Mouse (Mus musculus) R1 (cell line): Measurements from ENCODE around the gene Wwc2.
"Not testable (repeated sequence)": the region's sequence is repeated elsewhere in the genome, so short reads cannot be mapped to it uniquely, and the experiment has no call there.

Source experiments
- DNase-seq: peaks from one replicate; pipeline ENCODE4 v3.0.0-alpha.2; 2018; ENCODE audit warnings: low read depth, low spot score

Gene Wwc2

DNA sequence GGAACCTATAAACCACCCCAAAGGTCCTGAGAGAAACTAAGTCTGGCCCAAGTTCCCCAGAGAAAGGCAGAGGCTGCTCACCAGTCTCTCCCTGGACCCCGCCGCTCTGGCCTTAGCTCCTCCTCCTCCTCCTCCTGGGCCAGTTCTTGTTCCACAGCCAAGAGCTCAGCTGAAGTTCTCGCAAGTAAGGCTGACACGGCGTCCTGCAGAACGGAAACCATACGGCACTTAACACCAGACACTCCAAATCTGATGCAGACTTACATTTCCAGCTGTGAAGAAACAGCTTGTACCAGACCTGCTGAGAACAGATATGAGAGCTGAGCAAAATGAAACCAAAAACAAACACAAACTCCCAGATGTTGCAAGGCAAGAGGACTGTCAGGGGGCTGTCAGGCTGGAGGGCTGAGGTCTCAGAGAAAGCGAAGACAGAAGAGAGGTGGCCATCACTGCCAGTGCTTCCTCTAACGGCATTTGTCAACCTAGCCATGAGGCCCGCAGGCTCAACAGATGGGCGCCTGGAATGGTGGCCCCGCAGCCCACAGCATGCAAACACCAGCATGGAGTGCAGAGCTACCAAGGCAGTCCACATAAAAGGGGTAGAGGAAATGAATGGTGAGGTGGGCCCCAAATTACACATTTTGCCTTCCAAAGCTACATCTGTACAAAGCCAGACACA lies 138.8 kb downstream of the Wwc2 start:
- DNase-seq = no peak

DNA sequence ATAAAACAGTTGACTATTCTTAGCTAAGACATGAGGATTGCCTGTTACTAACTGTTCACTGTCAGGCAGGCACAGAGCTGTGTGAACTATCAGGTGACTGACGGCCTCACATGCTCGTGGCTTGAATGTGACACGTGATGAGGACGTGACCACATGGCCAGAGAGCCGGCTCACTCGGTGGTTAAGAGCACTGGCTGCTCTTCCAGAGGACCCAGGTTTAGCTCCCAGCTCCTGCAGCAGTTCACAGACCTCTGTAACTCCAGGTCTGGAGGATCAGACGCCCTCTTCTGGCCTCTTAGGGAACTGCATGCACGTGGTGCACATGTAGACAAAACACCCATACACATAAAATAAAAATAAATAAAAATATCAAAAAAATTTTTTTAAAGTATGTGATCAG lies 140.9 kb downstream of the Wwc2 start:
- DNase-seq = peak; percentile 76

DNA sequence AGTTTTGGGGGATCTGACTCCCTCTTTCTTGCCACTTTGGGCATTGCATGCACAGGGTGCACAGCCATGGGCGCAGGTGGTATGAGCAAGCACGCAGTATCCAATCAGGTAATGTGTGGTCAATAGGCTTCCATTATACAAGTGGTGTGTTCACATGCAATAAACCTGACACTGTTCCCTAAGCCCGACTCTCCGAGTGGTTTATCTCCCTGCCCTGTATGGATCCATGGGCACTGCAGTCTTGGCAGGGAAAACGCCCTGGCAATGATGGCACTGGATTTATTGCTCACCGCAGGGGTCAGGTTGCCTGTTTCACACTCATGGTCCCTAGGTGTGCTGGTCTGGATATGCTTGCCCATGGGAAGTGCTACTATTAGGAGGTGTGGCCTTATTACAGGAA lies 142.8 kb downstream of the Wwc2 start:
- DNase-seq = no peak

DNA sequence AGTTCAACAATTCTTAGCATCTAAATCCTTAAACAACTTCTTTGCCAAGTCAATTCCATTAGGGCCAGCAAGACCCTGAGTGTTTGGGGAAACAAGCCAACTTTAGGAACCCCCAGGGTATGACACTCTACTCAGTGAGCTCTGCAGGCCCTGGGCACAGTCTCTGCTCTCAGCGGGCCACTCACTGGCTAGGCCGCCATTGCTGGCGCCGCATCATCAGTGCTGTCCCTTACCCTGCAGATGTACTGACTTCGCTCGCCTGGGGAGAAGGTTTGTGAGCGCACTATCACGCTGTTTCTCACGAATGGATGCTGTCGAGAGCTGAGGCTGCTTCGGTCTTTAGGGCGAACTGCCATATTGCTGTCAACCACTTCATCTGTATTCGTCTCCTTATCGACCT lies 143.6 kb downstream of the Wwc2 start:
- no peak for DNase-seq

DNA sequence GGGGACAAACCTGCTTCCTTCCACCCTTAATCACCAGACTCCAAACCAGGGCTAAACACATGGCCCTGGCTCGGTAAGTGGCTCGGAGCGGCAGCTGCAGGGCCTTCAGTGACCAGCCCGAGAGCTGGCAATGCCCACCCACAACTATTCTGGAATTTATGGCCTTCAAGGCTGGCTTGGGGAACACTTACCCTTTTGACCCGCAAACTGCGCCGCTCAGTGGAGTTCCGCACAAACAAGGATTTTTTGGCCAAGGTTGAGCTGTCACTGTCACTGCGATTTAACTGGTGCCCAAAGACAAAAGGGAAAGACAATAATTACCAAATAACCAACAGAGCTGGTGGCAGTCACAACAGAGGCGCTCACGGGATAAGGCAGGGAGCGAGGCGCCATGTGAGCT lies 144.8 kb downstream of the Wwc2 start:
- no peak for DNase-seq

DNA sequence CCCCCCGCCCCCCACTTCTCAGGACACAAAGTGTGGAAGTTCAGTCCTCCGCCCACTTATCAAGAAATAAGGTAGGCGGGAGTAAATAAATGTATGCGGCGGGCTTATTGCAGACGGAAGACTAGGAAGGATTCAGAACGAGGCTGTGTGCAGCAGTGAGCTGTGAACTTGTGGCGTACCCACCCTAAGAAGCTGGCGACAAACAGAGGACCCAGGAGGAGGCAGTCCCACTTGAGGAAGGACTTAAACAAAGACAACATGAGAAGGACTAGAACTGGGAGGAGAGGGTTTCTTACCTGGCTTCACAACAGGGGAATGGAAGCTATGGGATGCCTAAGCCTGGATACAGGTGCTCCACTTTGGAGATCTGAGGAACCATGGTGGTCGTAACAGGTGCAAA lies 147.1 kb downstream of the Wwc2 start:
- DNase-seq = no peak

DNA sequence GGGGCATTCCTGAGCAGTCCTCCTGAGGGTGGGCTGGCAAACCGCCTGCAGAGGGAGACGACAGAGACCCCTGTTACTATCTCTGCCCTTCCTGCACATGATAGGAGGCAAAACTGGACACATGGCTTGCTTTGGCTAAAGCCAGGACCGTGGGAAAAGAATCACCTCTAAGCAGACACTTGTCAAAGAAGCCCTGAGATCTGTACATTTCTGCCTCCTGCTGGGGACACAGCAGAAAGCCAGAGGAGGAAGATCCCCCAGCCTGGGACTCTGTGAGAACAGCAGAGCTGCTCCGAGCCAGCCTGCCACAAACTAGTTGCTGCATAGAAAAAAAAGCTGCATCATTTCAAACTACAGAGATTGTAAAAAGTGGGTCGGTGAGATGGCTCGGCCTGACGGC lies 147.7 kb downstream of the Wwc2 start:
- DNase-seq = peak; percentile 72

DNA sequence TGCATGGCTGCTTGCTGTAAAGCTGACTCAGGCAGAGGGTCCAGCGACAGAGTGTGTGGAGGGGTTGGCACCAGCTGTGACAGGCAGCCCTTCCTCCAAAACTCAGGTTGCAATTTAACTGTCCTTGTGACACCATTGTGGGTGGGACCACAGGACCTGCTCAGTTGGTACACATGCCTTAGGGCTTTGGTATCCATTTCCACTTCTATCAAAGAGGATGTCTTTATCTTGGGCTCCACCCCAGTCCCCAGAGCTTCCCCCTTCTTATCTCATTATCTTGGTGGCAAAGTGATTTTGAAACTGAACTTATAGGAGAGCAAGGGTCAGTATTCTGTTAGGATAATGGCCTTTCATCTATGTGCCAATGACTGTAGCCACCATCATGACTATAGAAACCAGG lies 156.8 kb downstream of the Wwc2 start:
- DNase-seq = no peak

DNA sequence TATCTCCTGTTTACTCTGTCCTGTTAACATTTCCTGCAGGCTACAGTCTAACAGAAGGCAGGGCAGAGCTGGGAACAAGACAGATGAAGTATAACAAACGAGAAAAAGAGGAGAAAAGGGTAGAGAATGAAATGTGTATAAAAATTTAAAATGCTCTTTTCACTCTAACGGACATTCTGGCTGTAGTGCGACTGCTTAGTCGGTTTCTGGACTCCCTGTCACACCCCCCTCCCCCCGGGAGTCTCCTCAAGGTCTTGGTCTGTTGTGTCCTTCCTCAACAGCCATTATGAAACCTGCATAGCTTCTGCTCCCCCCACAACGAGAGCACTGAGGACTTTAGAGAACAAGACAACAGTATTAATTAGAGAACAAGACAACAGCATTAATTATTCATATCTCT lies 158.1 kb downstream of the Wwc2 start:
- DNase-seq = no peak

DNA sequence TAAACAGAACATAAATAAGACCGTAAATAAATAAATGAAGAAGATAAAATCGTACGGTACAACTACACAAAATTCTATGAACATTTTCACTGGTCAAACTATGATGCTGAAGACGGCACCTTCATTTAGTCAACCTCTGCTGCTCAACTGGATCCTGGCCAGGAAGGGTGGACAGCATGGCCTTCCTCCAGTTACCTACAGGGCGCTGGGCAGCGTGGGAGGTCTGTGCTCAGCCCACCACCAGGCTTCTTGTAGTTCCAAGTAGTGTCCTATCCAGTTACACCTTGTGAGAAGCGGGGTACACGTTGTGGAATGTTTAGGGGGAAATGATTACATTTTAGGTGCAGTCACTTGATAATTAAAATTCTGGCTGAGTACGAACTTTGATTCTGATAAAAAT lies 163.8 kb downstream of the Wwc2 start:
- DNase-seq = no peak

DNA sequence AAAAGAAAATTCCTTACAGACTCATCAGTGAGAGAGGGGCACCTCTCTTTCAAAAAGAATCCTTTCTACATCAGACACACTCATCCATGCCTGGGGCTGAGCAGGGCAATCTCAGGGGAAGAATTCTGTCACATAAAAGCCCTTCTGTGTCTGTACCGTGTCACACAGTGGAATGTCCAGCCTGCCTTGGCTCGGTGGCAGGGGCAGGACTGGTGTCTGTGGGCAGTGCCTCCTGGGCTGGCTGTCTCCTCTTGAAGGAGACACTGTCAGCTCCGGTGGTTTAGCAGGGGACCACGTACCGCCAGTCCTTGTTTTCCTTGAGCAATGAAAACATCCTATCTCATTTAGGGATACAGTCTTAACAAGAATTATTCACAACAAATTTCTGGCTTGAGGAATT lies 165.1 kb downstream of the Wwc2 start:
- DNase-seq = no peak

DNA sequence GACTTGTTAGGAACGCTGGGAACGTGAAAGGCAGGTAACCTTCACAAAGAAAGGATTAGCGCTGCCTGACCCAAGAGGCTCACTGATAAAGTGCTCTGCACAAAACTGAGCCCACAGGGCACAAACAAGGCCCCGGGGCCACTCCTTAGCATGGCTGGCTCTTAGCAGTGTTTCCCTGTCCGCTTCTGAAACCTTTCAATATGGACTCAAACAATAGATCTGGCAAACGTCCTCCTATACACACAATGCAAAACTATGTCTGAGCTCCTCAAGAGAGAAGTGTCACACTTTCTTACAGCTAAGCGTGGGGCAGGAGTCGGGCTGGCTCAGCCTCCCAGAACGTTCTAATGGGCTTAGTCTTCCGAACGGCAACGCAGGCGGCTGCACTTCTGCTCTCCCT lies 166.5 kb downstream of the Wwc2 start, which contains the start of gene Cldn22:
Gene Cldn22 (plus strand): TSS at position 301 of the 400 bp plus-strand sequence.
- DNase-seq = no peak

DNA sequence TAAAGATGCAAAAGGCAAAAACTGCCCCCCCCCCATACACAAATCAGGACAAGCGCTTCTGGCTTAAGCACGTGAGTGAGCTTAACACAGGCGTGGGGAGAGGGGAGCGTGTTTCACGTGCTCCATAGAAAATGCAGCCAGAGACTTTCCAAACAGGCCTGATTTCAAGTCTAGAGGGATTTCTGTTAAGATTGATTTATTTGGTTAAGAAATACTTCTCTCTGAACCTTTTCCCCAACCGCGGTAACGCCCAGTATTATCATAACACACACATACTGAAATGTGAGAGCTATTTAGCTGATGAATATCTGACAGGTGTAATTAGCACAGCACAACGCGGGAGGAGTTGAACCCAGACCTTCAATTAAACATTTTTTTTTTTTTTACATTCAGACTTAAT lies 166.9 kb downstream of the Wwc2 start:
- DNase-seq = no peak

DNA sequence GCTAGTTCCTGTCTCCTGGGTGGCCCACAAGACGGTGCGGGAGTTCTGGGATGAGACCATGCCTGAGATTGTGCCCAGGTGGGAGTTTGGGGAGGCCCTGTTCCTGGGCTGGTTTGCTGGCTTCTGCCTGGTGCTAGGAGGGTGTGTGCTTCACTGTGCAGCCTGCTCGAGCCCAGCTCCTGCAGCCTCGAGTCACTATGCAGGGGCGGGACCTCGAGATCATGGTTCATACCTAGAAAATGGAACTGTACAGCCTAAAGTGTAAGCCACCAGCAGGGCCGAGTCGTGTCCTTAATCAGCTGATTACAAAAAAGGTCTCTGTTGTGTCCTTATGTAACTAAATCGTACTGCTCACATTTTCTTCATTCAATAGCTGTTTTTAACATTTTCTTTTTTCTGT lies 168.2 kb downstream of the Wwc2 start:
- not testable (repeated sequence) for DNase-seq

DNA sequence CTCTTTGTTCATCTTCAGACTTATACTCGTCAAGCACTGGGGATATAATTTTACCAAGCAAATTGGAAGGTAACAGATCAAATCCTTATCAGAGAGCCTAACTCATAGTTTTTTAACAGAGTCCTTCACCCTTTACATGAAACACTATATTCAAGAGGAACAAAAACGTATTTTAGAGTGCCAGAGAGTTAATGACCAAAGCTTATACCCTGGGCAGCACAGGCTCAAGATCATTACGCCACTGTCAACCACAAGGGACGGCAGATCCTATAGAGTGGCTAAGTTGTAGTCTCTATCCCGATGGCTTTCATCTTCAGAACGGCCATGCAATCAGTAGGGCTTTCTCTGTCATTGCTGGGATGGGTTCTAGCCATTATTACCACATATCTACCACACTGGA lies 168.9 kb downstream of the Wwc2 start, which contains the start of gene Cldn24:
Gene Cldn24 (plus strand): TSS at position 301 of the 400 bp plus-strand sequence.
- no peak for DNase-seq

DNA sequence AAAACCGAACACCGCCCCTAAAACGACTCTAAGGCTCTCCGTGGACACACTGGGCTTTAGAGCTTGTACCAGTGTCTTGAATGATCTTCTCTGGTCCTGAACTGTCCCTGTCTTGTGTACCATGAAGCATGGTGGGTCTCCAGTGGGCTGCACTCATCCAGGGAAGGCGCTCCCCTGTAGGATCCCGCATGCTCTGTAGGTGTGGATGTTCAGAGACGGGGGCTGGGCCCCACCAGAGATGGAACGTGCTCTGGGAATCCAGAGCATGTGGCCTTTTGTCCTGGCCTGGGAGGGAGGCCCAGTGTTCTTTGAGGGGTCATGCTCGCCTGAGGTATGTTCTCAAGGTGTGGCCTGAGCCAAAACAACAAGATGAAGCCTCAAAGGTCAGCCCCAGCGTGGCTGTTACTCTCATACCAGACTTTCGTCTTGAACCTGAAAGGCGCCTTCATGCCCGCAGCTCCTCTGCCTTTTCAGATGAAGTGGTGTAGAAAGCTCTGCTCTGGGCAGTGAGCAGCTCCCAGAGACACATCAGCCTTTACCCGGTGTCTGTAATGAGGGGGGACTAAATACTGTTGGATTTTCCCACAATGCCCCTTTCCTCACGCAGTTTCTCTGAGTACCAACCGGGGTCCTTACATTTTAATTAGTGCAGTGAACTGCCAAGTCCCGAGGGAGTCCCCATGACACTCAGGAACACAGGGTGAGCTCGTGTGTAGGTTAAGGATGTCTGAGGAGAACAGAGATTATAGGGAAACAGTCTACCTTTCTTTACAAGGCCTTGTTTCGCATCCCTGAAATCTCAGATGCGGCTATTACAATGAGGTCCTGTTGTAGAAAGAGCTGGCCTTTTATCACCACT lies 169.6 kb downstream of the Wwc2 start:
- no peak for DNase-seq

DNA sequence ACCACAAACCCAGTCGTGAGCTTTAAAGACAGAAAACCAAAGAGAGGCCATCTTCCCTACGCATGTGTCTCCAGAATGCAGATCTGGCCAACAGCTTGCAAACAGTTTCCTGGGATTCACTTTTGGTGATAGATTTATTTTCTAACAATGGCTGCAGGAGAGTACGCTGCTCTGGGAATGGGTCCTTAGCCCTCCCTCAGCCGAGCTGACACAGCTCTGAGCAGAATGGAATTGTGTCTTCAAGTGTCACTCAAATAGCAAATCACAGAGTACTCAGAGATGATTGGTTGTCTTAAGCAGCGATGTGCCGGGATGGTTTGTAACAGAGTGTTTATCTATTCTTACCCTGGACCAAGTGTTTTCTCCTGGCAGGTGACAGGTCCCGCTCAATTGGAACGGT lies 171.7 kb downstream of the Wwc2 start:
- no peak for DNase-seq

DNA sequence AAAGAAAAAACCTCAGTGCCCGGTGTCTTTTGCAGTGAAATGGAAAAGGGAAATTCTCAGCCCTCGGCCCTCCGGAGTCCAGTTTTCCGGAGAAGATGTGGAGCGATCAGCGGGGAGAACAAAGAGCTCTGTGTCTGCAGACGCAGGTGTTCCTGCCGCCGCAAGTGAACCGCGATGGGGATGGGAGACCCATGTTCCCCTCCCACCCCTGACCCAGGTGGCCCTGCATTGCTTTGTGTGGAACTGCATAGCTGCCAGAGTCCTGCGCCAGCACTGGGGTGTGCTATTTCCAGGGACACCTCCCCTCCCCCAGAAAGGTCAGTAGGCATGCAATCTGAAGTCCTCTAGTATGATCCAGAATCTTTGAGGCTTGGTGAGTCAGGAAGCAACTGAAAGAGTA lies 179.5 kb downstream of the Wwc2 start:
- no peak for DNase-seq

DNA sequence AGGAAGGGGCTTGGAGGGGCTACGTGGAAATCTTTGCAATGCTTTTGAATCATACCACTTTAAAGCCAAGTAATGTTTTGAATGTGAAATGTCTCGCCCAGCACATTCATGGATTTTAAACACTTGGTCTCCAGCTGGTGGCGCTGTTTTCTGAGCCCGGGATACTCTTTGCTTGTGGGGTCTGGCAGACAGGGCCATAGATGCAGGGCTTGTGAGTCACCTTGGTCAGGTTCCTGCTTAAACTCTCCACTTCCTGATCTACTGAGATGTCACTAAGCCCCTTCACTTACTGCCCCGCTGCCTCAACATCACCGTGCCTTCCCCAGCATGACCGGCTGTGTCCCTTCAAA lies 180.1 kb downstream of the Wwc2 start:
- peak; percentile 64 for DNase-seq

DNA sequence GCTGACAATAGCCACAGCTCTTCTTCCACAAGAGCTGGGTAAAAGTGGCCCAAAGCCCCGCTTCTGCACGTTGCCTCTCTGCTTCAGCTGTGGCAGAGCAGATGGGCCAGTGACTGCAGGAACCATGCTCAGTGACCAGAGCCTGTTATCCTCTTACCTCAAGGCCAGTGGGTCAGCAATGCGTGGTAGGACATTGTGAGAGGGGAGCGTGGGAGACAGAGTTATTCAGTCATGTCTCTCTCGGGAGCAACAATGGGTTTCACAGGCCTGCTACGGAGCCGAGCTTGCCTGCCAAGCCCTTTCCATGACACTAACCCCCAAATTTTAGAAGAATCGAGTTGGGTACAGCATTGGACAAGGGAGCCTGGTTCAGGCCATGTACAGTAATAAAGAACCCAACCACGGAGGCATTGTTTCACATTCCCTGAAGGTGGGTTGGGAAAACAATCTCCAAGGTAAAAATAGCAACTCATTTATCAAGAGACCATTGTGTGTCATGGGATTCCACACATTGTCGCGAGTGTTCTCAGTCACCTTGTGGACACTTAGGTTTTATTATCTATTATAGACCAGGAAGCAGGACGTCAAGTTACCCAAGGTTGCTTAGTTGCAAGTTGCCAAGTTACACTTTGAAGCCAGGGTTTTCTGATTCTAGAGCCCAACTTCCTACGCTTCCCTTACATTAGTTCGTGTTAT lies 180.6 kb downstream of the Wwc2 start:
- no peak for DNase-seq

DNA sequence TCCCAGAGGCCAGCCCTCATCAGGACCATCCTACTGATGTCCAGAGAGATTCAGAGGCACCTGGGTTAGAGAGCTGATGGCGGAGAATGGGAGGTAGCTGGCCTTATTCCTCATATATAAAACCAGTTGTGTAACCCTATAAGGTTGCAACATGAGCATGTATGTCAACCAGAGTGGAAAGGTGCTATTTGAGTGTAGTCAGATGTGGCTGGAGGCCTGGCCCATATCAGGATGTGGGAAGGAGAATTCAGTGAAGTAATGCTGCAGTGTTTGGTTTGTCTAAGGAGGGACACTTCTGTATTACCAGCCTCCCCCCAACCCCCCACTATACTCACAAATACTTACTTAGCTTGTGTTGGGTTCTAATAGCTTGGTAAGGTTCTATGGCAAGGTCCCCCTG lies 186.5 kb downstream of the Wwc2 start:
- no peak for DNase-seq

DNA sequence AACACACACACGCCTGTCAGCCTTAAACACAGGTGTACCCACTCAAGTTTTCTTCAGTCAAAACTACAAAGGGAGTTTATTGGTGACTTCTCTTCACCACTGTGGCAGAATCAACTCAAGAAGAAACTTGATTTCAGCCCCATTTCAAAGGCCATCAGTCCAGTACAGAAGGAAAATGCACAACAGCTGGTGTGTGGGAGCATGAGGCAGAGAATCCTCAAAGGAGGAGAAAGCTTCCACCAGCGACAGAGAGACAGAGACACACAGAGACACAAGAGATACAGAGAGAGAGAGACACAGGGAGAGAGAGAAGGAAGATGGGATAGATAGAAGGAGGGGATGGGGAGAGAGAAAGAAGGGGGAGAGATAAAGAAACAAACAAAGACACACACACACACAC lies 188.4 kb downstream of the Wwc2 start:
- no peak for DNase-seq

DNA sequence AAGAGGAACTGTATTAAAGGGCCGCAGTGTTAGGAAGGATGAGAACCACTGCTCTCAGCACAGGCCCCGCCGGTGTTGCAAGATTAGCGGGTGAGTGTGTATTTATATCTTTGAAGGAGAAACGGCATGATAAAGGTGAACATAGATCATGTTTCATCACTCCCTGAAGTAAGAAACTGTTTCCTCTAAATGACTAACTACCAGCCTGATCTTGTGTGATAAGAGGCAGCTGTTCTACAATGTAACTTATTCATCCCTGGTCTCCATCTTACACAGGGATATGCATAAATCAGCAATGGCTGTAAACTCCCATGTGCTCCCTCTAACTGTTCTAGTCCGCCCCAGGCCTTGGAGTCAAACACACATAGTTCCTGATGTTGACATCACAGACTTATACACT lies 191.3 kb downstream of the Wwc2 start:
- no peak for DNase-seq
